Mouse (Mus musculus) hindbrain, embryonic 14.5 days (tissue): Measurements from ENCODE around the gene Bpgm. TPM values are rescaled to one million over a fixed set of nuclear protein-coding genes. Genes with fewer than 3 reads are reported as not detected.

Experiments used
- polyA plus RNA-seq: library from polyadenylated mRNA; unstranded; fragments of >200 nt; fragmentation: Nextera tagmentation; extraction: Ambion mirVana; gene quantifications from 2 replicates; pipeline ENCODE4 v1.2.1, GENCODE M21; 2014

Gene Bpgm
- polyA plus RNA-seq, 1 experiment from 2014 or later, result 85.2 TPM

Other genes with a start within 250 kb of the Bpgm start
- 119 and 131 TPM in 2 replicates for gene Akr1b3, start 158.7 kb upstream of the Bpgm start, polyA plus RNA-seq
- 4.2 and 6.4 TPM in 2 replicates for gene Akr1b8, start 122.1 kb upstream of the Bpgm start, polyA plus RNA-seq
- gene Akr1b10, start 92.0 kb upstream of the Bpgm start, polyA plus RNA-seq, result 10.4 and 13.2 TPM in 2 replicates
- 0.16 TPM in 1 of 2 replicates, not detected in the other for gene Akr1b7, start 63.9 kb upstream of the Bpgm start, polyA plus RNA-seq
- 52.4 and 55.0 TPM in 2 replicates for gene Cald1, start 122.3 kb downstream of the Bpgm start, polyA plus RNA-seq